Mouse (Mus musculus) thymus, adult 2 months (tissue): ENCODE data around the gene Gsta4.
"Not testable (repeated sequence)": the region's sequence is repeated elsewhere in the genome, so short reads cannot be mapped to it uniquely, and the experiment has no call there.

Source experiments
- CTCF ChIP-seq: fragments of 200-500 bp; IDR thresholded peaks from 2 replicates; pipeline ENCODE4 v1.5.1; 2012; ENCODE audit warnings: mild to moderate bottlenecking, control low read depth, low read length, moderate library complexity, borderline replicate concordance; ENCODE audit not compliant: control insufficient read depth, poor library complexity, insufficient read depth; ENCODE audit errors: extremely low read depth
- POLR2A ChIP-seq: fragments of 200-500 bp; IDR thresholded peaks from 2 replicates; pipeline ENCODE4 v1.6.1; 2012; ENCODE audit warnings: mild to moderate bottlenecking, low read length, control low read depth, moderate library complexity; ENCODE audit not compliant: control insufficient read depth, poor library complexity, insufficient read depth; ENCODE audit errors: extremely low read depth

DNA sequence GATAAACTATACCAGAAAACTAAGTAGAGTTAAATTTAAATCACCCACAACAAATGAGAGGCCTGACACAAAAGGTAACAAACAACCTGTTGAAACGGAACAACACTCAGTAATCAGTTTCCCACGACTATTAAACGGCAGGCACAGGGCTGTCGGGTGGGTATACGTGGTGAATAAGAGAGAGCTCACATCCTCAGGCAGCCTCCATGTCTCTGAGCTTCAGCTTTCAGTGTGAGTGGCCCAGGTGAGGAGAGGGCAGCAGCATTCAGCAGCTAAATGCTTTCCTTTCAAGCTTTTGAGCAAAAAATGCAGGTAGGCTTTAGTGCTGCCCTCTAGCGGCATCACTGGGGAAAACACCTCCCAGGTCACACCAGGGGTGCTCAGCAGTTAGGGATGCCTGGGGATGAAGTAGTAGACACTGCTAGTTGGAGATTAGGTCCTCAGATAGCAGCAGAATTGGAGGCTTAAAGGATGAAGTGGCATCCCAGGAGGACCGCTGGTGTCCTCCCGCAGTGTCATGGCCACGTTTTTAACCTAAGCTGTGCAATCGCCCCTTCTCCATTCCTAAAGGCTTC lies 50.6 kb downstream of the Gsta4 start:
- TF ChIP-seq CTCF, POLR2A: not testable (repeated sequence)
